Mouse (Mus musculus) liver, adult 2 months (tissue): ENCODE data around the gene Bzw2.

Source experiments
- CTCF ChIP-seq: fragments of 200-500 bp; IDR thresholded peaks from 2 replicates; pipeline ENCODE4 v1.5.1; 2011; ENCODE audit warnings: low read depth, low read length, control low read depth
- POLR2A ChIP-seq: fragments of 200-500 bp; IDR thresholded peaks from 2 replicates; pipeline ENCODE4 v1.6.1; 2011; ENCODE audit warnings: low read length, control low read depth; ENCODE audit not compliant: insufficient read depth; ENCODE audit errors: extremely low read depth

GRCm38 (mm10) chr12:36156101-36156636 lies 1.7 kb downstream of the Bzw2 start:
- TF ChIP-seq CTCF: no peak
- no peak for TF ChIP-seq POLR2A
